Mouse (Mus musculus) hindbrain, embryonic 15.5 days (tissue): ENCODE results near the gene Rnf144a. TPM values are rescaled to one million over a fixed set of nuclear protein-coding genes. Genes with fewer than 3 reads are reported as not detected.
"Not testable (repeated sequence)": the region's sequence is repeated elsewhere in the genome, so short reads cannot be mapped to it uniquely, and the experiment has no call there.

ENCODE experiments used
- ATAC-seq: fragments of 200-750 bp; cut with Nextera tagmentation; 2 replicates; pipeline ENCODE4 v1.8.0; 2017; ENCODE audit warnings: low read depth, moderate number of reproducible peaks, moderate TSS enrichment; ENCODE audit not compliant: low FRiP score
- H3K27ac ChIP-seq: fragments of 300-500 bp; sonication (generic); replicated peaks from 2 replicates; pipeline ENCODE4 v1.5.1; 2015; ENCODE audit warnings: mild to moderate bottlenecking, inconsistent platforms
- H3K27me3 ChIP-seq: fragments of 300-500 bp; sonication (generic); 2 replicates; pipeline ENCODE4 v1.6.1; 2015; ENCODE audit warnings: control low read depth, inconsistent platforms
- H3K36me3 ChIP-seq: fragments of 300-500 bp; sonication (generic); 2 replicates; pipeline ENCODE4 v1.6.1; 2015; ENCODE audit warnings: control low read depth, inconsistent platforms
- H3K4me1 ChIP-seq: fragments of 300-500 bp; sonication (generic); replicated peaks from 2 replicates; pipeline ENCODE4 v1.6.1; 2015; ENCODE audit warnings: control low read depth, inconsistent platforms
- H3K4me2 ChIP-seq: fragments of 300-500 bp; sonication (generic); 2 replicates; pipeline ENCODE4 v1.6.1; 2015; ENCODE audit warnings: moderate library complexity, mild to moderate bottlenecking, inconsistent platforms
- H3K4me3 ChIP-seq: fragments of 300-500 bp; sonication (generic); 2 replicates; pipeline ENCODE4 v1.5.1; 2015; ENCODE audit warnings: mild to moderate bottlenecking, inconsistent platforms
- H3K9ac ChIP-seq: fragments of 300-500 bp; sonication (generic); 2 replicates; pipeline ENCODE4 v1.6.1; 2015; ENCODE audit warnings: inconsistent platforms
- H3K9me3 ChIP-seq: fragments of 300-500 bp; sonication (generic); 2 replicates; pipeline ENCODE4 v1.6.1; 2016; ENCODE audit warnings: control low read depth, inconsistent platforms
- WGBS: fragments of 180-500 bp; shearing (Covaris S2); methylation state at CpG from one replicate; pipeline ENCODE4 v1.1.7; 2015; 5-methylcytosine and 5-hydroxymethylcytosine counted together
- polyA plus RNA-seq: library from polyadenylated mRNA; unstranded; fragments of >200 nt; fragmentation: Nextera tagmentation; extraction: Ambion mirVana; gene quantifications from 2 replicates; pipeline ENCODE4 v1.2.1, GENCODE M21; 2015

Gene Rnf144a
- polyA plus RNA-seq, 1 experiment from 2014 or later = 29.3 TPM

DNA sequence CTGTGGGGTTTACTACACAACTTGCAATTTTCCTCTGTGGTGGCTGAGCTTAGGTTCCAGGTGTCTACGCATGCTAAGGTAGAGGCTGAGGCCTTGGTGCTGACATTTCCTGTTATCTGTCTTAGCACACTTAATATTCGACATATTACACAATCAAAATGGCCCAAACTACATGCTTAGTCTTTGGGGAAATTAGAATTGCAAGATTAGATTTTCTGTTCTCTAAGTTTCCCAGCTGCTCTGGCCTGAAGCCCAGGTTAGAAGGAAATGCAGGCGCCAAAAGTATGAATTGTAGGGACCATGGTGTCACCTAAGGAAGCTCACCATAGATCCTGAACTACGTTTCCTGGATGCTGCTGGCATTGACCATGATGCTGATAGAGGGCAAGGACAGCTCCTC, 21.3 kb upstream of the Rnf144a start:
- H3K27me3 ChIP-seq = no peaks in the 10 kb centered on the region
- H3K4me1 ChIP-seq = no peaks in the 10 kb centered on the region
- H3K27ac ChIP-seq = no peak overlapping the region
- no peak for ATAC-seq
- H3K4me2 ChIP-seq = no peak overlapping the region
- 85% methylated on average over 4 of the region's 4 CpGs for WGBS
- H3K9ac ChIP-seq = no peak overlapping the region
- no peak overlapping the region for H3K4me3 ChIP-seq
- H3K9me3 ChIP-seq = no peaks in the 10 kb centered on the region
- H3K36me3 ChIP-seq = no peaks in the 10 kb centered on the region

DNA sequence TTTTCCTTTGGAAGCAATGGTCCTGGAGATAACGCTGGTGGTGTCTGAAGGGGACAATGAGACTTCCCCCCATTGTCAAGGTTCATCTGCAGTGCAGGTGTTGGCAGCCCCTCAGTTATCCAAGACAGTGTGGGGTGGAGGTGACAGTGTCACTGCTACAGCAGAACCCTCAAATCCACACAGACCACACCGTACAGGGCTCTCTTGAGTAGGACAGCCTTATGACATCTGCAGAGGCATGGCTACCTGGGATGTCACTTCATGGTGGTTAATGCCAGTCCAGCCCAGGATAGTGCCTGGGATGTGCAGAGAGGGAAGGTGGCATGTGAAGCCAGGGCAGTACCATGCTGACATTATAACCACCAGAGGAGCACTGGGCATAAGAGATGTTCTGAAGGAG, 13.7 kb upstream of the Rnf144a start:
- 89% methylated on average over 2 of the region's 2 CpGs for WGBS

DNA sequence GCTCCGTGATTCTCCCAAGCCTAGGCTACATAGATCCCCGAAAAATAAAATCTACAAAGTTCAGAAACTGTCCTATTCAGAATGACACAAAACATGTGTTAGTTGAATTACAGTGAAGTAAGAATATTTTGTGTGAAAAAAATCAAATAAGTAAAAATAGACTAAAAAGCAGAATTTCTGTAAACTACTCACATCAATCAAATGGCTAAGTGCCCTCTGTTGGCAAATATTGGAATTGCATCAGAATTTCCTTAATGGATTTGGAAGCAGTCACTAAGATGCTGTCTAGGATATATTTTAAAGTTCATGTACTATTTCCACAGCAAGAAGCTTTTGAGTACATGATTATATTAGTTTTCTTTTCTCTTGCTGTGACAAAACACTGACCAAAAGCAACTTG, 9.8 kb upstream of the Rnf144a start:
- Histone ChIP-seq H3K4me3 (no peak overlapping the region), H3K27me3 (no peaks in the 10 kb centered on the region), H3K4me2 (no peak overlapping the region), H3K27ac (no peak overlapping the region), H3K9me3 (no peaks in the 10 kb centered on the region), H3K9ac (no peak overlapping the region), H3K36me3 (no peaks in the 10 kb centered on the region), H3K4me1 (no peaks in the 10 kb centered on the region)
- 97% methylated on average over 2 of the region's 2 CpGs for WGBS
- ATAC-seq = no peak

More for the DNA sequence above, 13.7 kb upstream of the Rnf144a start:
- H3K27ac ChIP-seq, H3K4me1 ChIP-seq, H3K36me3 ChIP-seq, ATAC-seq, H3K4me3 ChIP-seq, H3K9me3 ChIP-seq, H3K27me3 ChIP-seq, H3K4me2 ChIP-seq, H3K9ac ChIP-seq: not testable (repeated sequence)

DNA sequence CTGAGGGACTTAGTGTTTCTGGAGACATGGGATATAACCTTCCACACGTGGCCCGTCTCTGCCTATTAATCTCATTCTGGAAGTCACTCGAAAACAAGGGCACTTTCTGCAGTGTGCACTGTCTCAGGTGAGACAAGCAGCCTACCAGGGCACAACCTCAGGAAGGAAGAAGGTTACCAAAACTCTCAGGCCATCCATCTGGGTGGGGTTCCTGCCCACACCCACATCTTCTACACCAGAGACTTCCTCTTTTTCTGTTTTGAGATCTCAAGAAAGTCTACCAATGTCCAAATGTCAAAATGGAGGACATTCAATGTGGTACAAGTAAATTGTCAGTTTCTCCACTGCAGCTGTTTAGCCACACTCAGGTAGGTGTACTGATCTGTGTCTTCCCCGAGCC, 3.3 kb upstream of the Rnf144a start:
- H3K27ac ChIP-seq = no peak overlapping the region
- no peak overlapping the region for H3K9ac ChIP-seq
- H3K36me3 ChIP-seq = no peaks in the 10 kb centered on the region
- 92% methylated on average over 4 of the region's 4 CpGs for WGBS
- H3K27me3 ChIP-seq = no peaks in the 10 kb centered on the region
- no peaks in the 10 kb centered on the region for H3K9me3 ChIP-seq
- H3K4me2 ChIP-seq = no peak overlapping the region
- ATAC-seq = no peak
- peaks cover 14% of the 10 kb centered on the region for H3K4me1 ChIP-seq
- H3K4me3 ChIP-seq = no peak overlapping the region

DNA sequence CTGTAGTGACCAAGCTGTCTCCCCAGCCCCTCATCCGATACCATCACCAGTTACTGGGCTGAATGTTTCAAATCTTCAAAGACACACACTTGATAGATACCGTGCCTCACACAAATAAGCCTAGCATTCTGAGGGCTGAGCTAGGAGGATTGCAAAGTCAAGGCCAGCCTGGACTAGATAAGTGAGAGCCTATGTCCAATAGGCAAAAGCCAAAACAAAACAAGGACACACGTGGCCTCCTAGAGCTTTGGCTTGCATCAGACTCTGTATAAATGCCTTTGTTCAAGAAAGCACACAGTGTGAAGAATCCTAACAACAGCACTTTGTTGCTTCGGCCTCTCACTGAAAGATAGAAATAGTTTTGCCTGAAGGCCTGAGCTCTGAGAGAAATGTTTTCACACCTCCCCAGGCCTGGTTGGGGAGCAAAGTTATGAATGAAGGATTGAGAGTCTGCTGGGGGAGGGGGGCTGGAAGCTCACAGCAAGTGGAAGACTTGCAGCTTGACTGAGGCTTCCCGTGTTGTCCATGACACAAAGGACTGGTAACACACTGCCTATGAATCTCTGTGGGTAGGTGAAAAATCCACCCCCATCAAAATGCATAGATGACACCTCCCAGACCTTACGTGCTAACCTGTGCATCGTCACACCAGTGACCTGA, 1.7 kb upstream of the Rnf144a start:
- no peaks in the 10 kb centered on the region for H3K27me3 ChIP-seq
- WGBS = 72% methylated on average over 7 of the region's 7 CpGs
- H3K27ac ChIP-seq = no peak overlapping the region
- H3K4me3 ChIP-seq = no peak overlapping the region
- no peaks in the 10 kb centered on the region for H3K9me3 ChIP-seq
- H3K4me1 ChIP-seq = peaks cover 30% of the 10 kb centered on the region
- no peak overlapping the region for H3K4me2 ChIP-seq
- no peak overlapping the region for H3K9ac ChIP-seq
- H3K36me3 ChIP-seq = no peaks in the 10 kb centered on the region
- no peak for ATAC-seq

- Histone ChIP-seq H3K4me1 (peaks cover 42% of the 10 kb centered on the region), H3K27me3 (no peaks in the 10 kb centered on the region), H3K4me2 (peak overlapping the region; percentile 78), H3K4me3 (peak overlapping the region; percentile 73), H3K9ac (peak overlapping the region; percentile 69), H3K9me3 (no peaks in the 10 kb centered on the region), H3K27ac (peak overlapping the region; percentile 72), H3K36me3 (no peaks in the 10 kb centered on the region)
- peak; percentile 75 for ATAC-seq
- WGBS = under 1% methylated on average over 50 of the region's 64 CpGs
Observed at GRCm38 (mm10) chr12:26414451-26415103, 477 bp downstream of the Rnf144a start.

- Histone ChIP-seq H3K4me2 (peak overlapping the region; percentile 78), H3K27ac (no peak overlapping the region), H3K4me3 (peak overlapping the region; percentile 73), H3K27me3 (no peaks in the 10 kb centered on the region), H3K4me1 (peaks cover 47% of the 10 kb centered on the region), H3K9ac (peak overlapping the region; percentile 69), H3K36me3 (no peaks in the 10 kb centered on the region), H3K9me3 (no peaks in the 10 kb centered on the region)
- 7% methylated on average over 8 of the region's 8 CpGs for WGBS
- ATAC-seq = no peak
Observed at GRCm38 (mm10) chr12:26413961-26414411, 1.1 kb downstream of the Rnf144a start.

GRCm38 (mm10) chr12:26412802-26413201, 2.3 kb downstream of the Rnf144a start:
- Histone ChIP-seq H3K9me3 (no peaks in the 10 kb centered on the region), H3K4me3 (peak overlapping the region; percentile 73), H3K4me1 (peaks cover 50% of the 10 kb centered on the region), H3K27ac (no peak overlapping the region; the same call in 1 of the 2 replicates), H3K9ac (no peak overlapping the region), H3K36me3 (no peaks in the 10 kb centered on the region), H3K27me3 (no peaks in the 10 kb centered on the region), H3K4me2 (peak overlapping the region; percentile 78)
- 57% methylated on average over 6 of the region's 6 CpGs for WGBS
- ATAC-seq = no peak

GRCm38 (mm10) chr12:26411841-26412450, 3.1 kb downstream of the Rnf144a start:
- peak overlapping the region; percentile 78 for H3K4me2 ChIP-seq
- no peaks in the 10 kb centered on the region for H3K9me3 ChIP-seq
- H3K4me3 ChIP-seq = no peak overlapping the region
- no peak overlapping the region for H3K9ac ChIP-seq
- no peak for ATAC-seq
- no peaks in the 10 kb centered on the region for H3K36me3 ChIP-seq
- WGBS = 55% methylated on average over 10 of the region's 10 CpGs
- H3K27ac ChIP-seq = no peak overlapping the region
- no peaks in the 10 kb centered on the region for H3K27me3 ChIP-seq
- H3K4me1 ChIP-seq = peaks cover 50% of the 10 kb centered on the region

GRCm38 (mm10) chr12:26410443-26410842, 4.6 kb downstream of the Rnf144a start:
- 92% methylated on average over 3 of the region's 3 CpGs for WGBS

GRCm38 (mm10) chr12:26408707-26409106, 6.3 kb downstream of the Rnf144a start:
- 49% methylated on average over 9 of the region's 9 CpGs for WGBS
- no peak for ATAC-seq
- peaks cover 60% of the 10 kb centered on the region for H3K4me1 ChIP-seq

More at GRCm38 (mm10) chr12:26410443-26410842, 4.6 kb downstream of the Rnf144a start:
- peaks cover 56% of the 10 kb centered on the region for H3K4me1 ChIP-seq
- no peak overlapping the region for H3K9ac ChIP-seq
- H3K4me2 ChIP-seq = no peak overlapping the region
- ATAC-seq = no peak
- H3K36me3 ChIP-seq = no peaks in the 10 kb centered on the region
- H3K9me3 ChIP-seq = no peaks in the 10 kb centered on the region
- no peak overlapping the region for H3K27ac ChIP-seq
- H3K27me3 ChIP-seq = no peaks in the 10 kb centered on the region
- no peak overlapping the region for H3K4me3 ChIP-seq

More at GRCm38 (mm10) chr12:26408707-26409106, 6.3 kb downstream of the Rnf144a start:
- Histone ChIP-seq H3K9me3 (no peaks in the 10 kb centered on the region), H3K4me2 (no peak overlapping the region), H3K9ac (no peak overlapping the region), H3K27me3 (no peaks in the 10 kb centered on the region), H3K36me3 (0 out of 2 replicates have a peak, but pooled peaks cover under 1% of the 10 kb centered on the region), H3K27ac (no peak overlapping the region), H3K4me3 (no peak overlapping the region)
